Mouse (Mus musculus): ENCODE measurements around the gene Fads1.

The Fads1 gene

DNA sequence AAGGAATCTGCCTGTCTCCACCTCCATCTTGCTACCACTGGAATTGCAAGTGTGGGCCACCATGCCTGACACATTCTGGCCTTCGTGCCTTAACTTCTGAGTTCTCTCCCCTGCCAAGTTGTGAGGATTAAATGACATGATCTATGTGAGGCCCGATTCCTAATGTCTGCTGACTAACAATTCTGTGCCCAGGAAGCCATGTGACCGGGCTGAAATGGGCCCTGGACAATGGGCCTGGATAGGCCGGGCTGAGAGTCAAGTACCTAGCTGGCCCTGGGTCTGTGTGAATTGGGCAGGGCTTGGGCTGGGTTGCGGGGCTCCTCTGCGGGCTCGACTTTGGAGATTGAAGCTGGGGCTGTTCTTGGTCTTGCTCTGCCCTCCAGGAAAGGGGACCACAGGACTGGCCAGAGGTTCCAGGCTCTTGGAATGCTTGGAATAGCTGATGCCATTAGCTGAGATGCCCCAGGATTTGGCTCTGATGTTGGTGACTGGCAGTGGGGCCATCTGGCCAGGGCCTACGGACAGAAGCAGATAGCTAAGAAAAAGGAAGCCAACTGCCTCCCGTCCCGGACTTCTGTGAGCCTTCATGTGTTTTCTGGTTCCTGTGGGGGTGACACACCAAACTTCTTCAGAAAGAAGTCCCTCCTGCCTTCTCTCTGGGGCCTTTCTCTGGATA lies 31.2 kb downstream of the Fads1 start:
- no peak for DNase-seq

DNA sequence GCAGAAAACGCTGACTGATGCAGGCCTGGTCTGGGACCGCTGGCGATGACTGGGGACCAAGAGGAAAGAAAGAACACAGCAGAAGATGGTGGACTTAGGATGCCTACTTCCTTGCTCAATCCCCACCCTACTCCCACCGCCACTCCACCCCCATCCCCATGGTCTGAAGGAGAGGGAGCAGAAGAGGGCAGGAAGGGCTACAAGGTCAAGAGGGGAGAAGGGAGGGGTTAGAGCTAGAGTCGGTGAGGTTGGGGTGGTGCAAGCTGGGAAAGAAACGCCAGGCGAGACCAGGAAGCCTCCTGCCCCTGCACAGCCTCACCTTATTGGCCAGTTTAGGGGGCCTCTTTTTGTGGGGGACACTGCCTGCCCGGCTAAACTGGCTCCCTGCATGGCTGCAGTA lies 33.4 kb downstream of the Fads1 start:
- DNase-seq = no peak

DNA sequence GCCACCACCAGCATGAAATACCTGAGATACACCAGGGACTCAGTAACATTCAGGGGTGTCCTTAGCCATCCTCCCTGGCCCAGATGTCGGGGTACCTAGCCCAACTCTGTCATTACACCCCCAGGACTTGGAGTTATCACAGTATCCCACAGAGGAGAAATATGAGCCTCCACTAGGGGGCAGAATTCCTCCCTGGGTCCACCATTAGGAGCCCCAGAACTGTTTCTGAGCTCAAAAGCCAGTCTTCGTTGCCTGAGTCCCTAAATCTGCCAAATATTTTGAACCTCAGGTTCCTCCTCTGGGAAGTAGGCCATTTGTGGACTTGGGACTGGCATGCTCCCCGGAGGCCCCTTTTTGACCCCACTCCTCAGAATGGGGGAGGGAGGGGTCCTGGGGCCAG lies 36.4 kb downstream of the Fads1 start:
- peak; percentile 54 to 66 for DNase-seq

DNA sequence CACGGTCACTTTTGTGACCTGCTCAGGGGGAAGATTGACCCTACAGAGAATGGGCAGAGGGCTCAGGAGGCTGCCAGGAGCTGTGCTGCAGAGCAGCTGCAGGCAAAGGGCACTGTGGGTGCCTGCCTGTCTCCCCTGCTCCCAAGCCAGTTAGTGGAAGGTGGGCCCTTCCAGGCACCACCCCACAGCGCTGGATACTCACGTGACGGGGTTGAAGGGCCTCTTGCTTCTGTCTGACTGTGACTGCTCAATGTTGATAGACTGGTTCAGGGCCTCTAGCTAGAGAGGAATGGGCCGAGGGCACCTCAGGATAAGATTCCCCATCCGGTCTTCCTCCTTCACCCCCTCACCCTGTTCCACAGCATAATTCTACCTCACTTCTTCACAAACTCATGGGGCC lies 36.9 kb downstream of the Fads1 start:
- DNase-seq = no peak

DNA sequence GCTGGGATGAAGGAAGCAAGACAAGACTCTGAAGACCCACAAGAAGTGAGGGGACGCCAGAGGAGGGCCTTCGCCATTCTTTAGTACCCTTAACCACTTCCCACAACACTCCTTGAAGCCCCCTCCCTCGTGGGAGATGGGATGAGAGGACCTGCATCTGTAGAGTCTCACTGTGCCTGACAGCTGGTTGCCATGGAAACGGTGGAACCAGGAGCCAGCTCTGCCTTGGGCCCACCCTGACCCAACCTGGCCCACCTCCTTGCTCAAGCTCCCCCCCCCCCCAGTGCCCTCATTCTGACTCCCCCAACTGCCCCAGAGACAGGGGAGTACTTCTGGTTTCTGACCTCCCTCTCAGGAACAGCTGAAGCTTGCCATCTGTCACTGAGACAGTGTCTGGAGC lies 38.9 kb downstream of the Fads1 start:
- DNase-seq = no peak

DNA sequence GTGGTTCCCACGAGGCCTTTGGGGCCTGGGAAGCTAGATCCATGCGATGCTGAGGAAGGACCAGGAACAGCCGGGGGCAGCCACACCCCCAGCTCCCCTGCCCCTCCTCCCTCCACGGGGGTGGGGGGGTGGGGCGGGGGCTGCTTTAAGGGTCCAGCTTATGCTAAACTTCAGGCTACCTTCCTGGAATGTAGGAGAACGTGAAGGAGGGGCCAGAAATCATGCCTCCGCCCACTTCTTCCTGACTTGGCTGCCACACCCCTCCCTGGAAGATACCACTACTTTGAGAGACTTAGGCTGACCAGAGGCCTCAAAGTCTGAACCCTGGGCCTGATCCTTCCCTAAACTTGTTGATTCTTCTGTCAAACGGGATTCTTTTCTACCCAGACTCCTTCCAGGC lies 40.0 kb downstream of the Fads1 start:
- no peak for DNase-seq

DNA sequence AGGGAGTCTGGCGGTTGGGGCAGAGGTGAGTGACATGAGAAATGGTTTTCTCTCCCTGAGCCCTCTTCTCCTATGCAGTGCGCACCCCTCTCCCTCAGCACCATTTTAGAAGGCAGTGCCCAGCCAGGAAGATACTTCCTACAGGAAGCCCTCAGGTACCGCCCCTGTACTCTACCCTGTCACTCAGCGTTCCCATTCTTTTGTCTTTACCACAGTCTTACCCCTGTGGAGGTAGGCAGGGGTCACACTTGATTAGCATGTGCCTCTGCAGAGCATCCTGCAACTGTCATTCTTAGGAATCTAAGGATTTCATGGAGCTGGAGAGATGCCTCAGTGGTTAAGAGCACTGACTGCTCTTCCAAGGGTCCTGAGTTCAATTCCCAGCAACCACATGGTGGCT lies 40.9 kb downstream of the Fads1 start:
- DNase-seq = no peak

DNA sequence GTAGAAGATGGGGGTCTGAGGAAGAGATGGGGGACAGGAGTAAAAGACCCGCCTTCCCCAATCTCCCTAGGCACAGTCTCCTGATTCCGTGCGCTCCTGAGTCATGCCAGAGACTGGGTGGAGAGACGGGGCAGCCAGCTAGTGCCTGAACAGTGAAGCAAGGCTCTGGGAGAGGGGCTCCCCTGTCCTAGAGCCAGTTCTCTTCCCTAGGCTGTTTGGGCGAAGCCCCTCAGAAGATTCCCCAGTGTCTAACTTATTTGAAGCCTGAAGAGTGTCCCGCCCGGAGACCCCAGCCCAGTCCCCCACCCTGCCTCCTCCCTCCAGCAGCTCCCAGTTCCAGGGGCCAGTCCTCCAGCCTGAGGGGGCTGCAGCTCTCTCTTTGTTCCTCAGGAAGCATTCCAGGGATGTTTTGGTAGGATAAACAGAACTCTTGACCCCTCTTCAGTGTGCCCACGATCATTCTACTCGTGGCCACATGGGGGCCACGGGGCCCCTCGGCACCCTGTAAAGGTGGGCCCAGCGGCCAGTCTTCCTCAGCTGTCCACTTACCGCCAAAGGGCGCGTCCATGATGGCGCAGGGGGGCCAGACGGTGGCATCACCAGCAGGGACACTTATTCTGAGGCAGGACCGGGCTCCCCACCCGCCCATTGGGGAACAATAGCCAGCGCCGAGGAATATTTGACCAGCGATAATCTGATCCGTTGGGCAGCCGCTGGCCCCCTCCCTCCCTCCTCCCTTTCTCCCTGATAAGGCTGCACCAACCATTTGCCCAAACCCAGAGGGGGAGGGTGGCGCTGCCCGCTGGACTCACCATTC lies 42.2 kb downstream of the Fads1 start:
- DNase-seq = peak in 1 of 2 experiments; percentile 31

DNA sequence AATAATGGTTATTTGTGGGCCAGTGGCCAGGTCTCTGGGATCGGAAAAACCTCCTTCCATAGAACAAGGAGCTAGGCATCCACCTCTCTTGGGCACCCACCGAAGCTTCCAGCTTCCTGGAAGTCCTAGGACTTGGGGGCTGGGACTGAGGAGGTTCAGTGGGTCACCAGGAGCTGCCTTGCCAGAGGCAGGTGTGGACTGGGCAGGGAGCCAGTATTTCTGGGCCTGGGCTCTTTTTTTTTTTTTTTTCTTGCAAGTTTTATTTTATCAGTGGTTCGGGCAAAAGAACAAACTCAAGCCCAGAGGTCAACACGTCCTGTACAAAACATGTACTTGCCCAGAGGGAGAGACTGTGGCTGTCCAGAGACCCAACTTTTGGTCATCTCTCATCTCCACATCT lies 43.1 kb downstream of the Fads1 start:
- DNase-seq = peak; percentile 35 to 63

DNA sequence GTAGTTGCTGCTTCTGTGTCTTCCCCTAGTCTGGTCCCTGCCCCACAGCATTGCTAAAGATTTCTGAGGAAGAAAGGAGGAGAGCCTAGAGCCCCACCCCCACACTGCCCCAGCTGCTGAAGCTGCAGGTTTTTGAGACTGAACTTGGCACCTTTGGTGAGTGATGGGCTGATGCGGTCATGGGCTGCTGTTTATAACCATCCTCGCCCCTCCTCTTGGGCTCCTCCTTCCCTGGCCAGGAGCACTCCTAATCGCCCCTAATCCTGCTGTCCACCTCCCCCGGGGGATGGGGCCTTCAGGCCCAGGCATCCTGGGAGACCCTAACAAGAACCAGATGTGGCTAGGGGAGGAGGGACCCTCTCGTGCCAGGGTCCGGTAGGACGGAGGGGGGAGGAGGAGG lies 48.3 kb downstream of the Fads1 start:
- DNase-seq = peak; percentile 48 to 60

DNA sequence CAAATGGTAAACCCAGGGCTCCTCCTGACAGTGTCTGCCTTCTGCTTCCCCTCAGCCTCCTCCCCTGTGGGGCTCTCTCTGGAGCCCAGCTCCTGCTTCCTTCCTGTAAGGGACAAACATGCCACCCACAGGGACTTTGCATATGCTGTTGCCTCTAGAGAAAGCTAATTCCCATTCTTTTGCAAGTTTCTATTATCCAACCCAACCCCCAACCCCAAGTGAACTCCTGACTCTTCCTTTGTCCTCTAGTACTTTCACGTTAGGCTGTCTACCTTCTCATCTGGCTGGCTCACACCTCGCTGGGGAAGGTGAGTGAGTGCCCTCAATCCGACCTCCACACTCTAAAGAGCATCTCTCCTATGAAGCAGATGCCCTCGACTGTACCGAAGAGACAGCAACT lies 49.2 kb downstream of the Fads1 start:
- no peak for DNase-seq

DNA sequence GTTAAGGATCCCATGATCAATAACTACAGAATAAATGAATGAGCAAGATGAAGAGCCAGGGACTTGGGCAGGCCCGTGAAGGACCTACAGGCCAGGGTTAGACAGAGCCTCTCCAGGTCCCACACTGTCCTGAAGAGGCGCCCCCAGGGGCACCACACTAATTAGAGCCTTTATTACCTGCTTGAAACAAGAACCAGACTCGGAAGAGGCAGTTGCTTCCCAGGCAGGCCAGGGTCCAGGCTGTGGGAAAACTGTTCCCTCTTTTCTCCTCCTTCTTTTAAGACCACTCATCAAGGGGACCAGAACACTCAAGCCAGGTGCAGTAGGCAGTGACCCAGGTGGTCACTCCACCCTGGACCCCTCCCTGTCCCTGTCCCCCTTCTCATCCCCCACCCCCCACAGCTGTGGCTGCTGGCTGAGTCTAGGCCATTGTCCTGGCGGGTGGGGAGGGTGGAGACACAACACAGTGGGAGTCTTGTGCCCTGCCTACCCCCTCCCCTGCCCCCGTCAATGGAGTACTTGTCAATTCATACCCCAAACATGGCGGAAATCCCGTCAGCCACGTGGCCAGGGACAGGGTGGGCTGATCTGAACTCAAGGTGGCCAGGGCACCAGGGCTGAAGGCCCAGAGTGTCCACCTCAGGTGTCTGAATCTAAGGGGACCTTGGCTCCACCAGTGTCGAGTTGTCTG lies 49.8 kb downstream of the Fads1 start:
- DNase-seq = no peak

DNA sequence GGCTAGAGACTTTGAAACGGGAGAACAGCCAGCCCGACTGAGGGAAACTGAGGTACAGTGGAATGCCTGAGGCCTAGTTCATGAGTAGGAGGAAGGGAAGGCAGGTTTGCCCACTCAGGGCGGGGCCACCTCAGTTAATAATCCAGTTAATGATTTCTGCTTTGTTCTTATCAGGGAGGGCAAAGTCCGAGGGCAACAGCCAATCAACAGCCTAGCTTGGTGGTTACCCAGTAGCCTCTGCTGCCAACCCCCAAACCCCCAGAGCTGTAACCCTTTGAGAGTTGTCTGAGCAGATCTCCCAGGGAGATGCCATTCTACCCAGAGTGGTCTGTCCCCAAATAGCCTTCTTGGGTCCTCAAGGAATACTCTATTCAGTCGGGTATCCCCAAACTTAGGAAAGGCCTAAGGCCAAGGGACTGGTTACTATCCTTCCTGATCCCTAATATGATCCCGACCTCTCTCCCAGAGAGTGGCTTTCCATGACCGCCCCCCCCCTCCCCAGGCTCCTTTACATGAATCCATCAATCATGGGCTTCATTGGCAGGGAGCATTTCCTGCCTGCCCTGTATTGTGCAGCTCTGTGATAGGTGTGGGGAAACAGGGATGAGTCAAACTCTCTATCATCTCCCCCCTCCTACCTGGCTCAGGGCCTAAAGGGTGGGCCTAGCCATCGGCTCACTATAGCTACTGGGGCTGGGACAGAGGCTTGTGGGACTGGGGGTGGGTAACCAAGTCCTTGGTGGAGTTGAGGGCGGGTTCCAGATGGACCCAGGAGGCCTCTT lies 53.3 kb downstream of the Fads1 start:
- DNase-seq = peak; percentile 32 to 53

DNA sequence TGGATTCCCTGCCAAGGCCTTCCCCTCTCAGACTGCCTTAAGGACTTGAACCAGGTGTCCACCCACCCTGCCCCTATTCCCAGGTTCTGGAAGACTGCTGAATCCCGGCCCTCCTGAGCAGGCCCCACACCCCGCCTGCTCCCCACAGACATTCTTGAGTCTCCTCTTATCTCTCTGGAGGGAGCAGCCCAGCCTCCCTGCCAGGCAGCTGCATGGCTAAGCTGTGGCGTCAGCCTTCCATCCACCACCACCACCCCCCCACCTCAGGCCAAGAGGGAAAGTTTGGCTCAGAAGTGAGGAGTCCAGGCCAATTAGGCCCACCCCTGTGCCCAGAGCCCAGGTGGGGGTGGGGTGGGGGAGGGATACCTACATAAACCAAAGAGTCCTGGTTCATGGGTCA lies 55.8 kb downstream of the Fads1 start:
- no peak for DNase-seq

DNA sequence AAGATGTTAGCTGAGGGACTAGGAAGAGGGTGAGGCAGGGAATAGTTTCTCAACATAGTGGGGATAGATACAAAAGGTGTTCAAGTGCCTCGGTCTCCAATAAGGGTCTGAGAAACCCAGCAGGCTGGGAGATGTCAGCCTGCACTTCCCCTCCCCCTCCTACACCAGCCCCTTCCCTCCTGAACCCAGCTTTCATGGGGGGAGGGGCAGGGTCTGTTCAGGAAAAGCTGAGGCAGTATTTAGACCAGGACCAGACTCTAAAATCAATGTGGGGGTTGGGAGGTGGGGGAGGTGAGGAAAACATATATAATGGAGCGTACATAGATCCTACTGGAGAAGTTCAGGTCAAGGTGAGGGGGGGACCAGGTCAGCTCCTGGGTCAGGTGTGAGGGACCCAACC lies 56.7 kb downstream of the Fads1 start:
- no peak for DNase-seq

DNA sequence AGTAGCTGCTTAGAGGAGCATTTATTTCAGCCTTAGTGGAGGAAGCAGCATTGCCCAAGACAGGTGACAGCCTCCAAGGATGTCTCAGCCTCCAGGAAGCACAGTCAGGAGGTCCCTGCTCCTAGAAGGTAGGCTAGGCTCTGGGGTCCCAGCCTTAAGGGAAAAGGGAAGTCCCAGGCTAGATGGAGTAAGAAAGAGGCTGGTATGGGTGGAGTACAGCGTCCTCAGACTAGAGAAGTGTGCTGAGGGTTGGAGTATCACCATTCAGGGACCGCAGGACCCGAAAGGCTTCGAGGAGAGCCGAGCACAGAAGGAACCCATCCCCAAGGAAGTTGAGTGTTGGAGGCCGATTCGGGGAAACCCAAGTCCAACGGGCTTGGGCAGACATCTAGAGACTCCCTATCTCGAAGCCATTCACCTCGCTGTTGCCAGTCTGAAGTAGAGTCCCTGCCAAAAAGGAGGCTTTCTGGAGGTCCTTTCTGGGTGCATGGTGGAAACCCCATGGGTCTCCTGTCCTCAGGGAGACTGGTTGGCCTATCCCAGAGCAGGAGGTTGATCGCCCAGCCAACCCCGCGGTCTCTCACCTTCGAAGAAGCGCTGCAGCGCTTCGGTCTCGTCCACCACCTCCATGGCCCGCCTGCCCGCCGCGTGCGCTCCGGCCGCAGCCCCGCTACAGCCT lies 57.4 kb downstream of the Fads1 start:
- DNase-seq = no peak

DNA sequence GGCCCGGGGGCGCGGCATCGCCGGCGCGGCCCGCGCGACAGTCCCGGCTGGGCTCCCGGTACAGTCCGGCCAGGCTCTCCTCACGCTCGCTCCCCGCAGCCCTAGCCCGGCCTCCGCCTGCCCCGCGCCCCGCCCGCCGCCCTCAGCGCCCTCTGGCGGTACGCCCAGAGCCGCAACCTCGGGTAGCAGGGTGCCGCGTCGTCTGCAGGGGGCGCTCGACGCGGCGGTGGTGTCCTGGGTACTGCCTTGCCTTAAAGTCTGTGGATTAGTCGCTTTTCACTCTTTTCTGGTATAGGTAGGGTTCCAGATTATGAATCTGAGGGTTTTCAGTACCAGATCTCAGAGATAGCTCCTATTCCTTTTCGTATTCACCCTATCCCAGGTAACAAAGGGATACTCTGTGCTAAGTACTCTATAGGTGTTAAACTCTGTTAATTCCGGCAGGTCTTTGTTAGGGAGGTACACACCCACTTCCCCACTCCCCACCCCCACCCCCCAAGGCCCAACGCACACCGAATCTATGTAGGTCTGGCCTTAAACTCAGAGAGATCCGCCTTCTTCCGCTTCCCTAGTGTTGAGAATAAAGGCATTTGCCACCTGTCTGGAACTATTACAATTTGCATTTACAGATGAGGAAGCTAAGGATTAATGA lies 58.1 kb downstream of the Fads1 start, which contains the start of gene Myrf:
Gene Myrf, minus strand, starts transcription at position 95 of the 652 bp plus-strand sequence.
- DNase-seq = peak; percentile 85 to 90

DNA sequence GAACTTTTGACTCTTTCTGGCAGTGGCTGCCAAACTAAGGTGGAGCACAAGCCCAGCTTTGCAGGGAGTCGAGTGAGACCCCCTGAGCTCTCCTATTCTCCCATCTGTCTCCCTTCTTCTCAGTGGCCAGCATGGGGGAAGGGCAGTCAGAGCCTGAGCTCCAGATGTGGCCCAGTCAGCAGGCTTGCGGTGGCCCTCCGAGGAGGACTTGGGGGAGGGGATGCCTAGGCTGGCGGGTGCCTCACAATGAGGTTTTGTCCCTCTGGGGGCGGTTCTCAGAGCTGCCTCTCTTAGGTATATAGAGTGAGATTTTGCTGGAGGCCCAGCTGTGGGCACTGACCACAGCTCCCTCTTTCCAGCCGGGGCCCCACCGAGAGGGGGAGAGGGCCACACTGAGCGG lies 60.2 kb downstream of the Fads1 start:
- no peak for DNase-seq

DNA sequence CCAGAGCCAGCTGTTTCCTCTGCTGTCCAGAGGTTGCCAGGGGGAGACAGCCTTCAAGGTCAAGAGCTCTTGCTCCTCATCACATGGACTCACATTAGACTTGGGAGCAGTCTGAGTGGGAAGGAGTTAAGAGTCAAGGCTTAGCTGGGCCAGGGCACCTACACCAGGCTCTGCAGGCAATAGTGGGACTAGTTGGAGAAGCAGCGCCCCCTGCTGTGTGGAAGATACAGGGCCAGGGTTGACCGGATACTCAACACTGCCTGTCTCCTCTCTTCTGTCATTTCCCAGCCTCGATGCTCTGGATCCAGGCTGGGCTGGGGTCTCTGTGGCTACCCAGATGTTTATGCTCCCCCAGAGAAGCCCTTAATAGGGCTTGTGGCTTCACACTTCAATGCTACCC lies 61.5 kb downstream of the Fads1 start:
- DNase-seq = peak; percentile 80 to 84

All from kidney, postnatal 4 days (tissue).